In the genomic region with DNA sequence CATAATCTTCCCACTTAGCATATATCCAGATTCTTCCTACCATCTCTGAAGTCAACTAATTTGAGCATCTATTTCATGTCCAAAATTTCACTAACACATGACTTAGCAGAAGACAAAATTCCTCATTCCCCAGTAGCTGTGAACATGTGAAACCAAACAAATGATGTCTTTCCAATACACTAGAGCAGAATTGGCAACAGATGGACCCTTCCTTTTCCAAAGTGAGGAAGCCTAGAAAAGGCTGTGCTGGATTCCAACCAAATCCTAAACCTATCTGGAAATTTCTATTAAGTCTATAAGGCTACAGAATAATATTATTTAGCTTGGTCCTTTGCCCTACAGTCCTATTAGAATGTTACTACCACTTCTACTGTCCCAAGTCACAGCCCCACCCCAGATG, we compare ENCODE assay signal across 22 mouse cellular contexts.
"Had no signal": no experiment of that assay in that cellular context is flagged by ENCODE, and none has a peak within 500 bp of the region (broad histone marks: within the 10 kb centered on the region; RNA-seq: fewer than 3 reads in every experiment).

No protein-coding gene starts in this region.

- H3K9me3 ChIP-seq: kidney, embryonic 15.5 days; limb, embryonic 12.5 days; limb, embryonic 15.5 days; midbrain, embryonic 12.5 days; midbrain, embryonic 15.5 days; neural tube, embryonic 12.5 days; neural tube, embryonic 15.5 days; stomach, embryonic 15.5 days had no signal

- H3K27ac ChIP-seq: kidney, embryonic 15.5 days; limb, embryonic 12.5 days; limb, embryonic 15.5 days; liver, embryonic 14.5 days; macrophage; midbrain, embryonic 12.5 days; midbrain, embryonic 15.5 days; neural tube, embryonic 12.5 days; neural tube, embryonic 15.5 days; stomach, embryonic 15.5 days had no signal

- DNase-seq: kidney, adult 8-10 months; kidney, postnatal 10 days; kidney, postnatal 36 days; left cerebral cortex, postnatal 4 days; liver, postnatal 0 days; lung, embryonic 14.5 days; spleen, adult 18-20 months; thymus, adult 2 months; thymus, postnatal 14 days; thymus, postnatal 4 days had no signal

- H3K4me1 ChIP-seq: kidney, embryonic 15.5 days; limb, embryonic 12.5 days; limb, embryonic 15.5 days; midbrain, embryonic 12.5 days; midbrain, embryonic 15.5 days; neural tube, embryonic 12.5 days; neural tube, embryonic 15.5 days; stomach, embryonic 15.5 days had no signal

- H3K4me2 ChIP-seq: kidney, embryonic 15.5 days; limb, embryonic 12.5 days; limb, embryonic 15.5 days; liver, embryonic 11.5 days; lung, embryonic 14.5 days; midbrain, embryonic 12.5 days; midbrain, embryonic 15.5 days; neural tube, embryonic 12.5 days; neural tube, embryonic 15.5 days; stomach, embryonic 15.5 days had no signal

- ATAC-seq: liver, postnatal 0 days; lung, postnatal 0 days; midbrain, embryonic 15.5 days had no signal

- H3K27me3 ChIP-seq: kidney, embryonic 15.5 days; limb, embryonic 12.5 days; limb, embryonic 15.5 days; midbrain, embryonic 12.5 days; midbrain, embryonic 15.5 days; neural tube, embryonic 12.5 days; neural tube, embryonic 15.5 days; stomach, embryonic 15.5 days had no signal

- H3K9ac ChIP-seq: kidney, embryonic 15.5 days; limb, embryonic 12.5 days; limb, embryonic 15.5 days; liver, embryonic 14.5 days; liver, postnatal 0 days; lung, embryonic 14.5 days; midbrain, embryonic 12.5 days; midbrain, embryonic 15.5 days; neural tube, embryonic 12.5 days; neural tube, embryonic 15.5 days; stomach, embryonic 15.5 days had no signal

- H3K4me3 ChIP-seq: kidney, embryonic 15.5 days; limb, embryonic 12.5 days; limb, embryonic 15.5 days; midbrain, embryonic 12.5 days; midbrain, embryonic 15.5 days; neural tube, embryonic 12.5 days; neural tube, embryonic 15.5 days; stomach, embryonic 15.5 days had no signal

- H3K36me3 ChIP-seq: kidney, embryonic 15.5 days; limb, embryonic 12.5 days; limb, embryonic 15.5 days; midbrain, embryonic 12.5 days; midbrain, embryonic 15.5 days; neural tube, embryonic 12.5 days; neural tube, embryonic 15.5 days; stomach, embryonic 15.5 days had no signal
